Mouse (Mus musculus) kidney, postnatal 0 days (tissue): Measurements from ENCODE around the gene Lrch1. TPM values are rescaled to one million over a fixed set of nuclear protein-coding genes. Genes with fewer than 3 reads are reported as not detected.

Source experiments
- ATAC-seq: fragments of 200-750 bp; cut with Nextera tagmentation; replicated peaks from 2 replicates; pipeline ENCODE4 v1.8.0; 2017; ENCODE audit warnings: low read depth, moderate number of reproducible peaks, moderate TSS enrichment, moderate library complexity; ENCODE audit not compliant: low FRiP score
- DNase-seq: peaks from one replicate; pipeline ENCODE4 v3.0.0-alpha.2; 2016; ENCODE audit warnings: low spot score
- H3K27ac ChIP-seq: fragments of 300-500 bp; sonication (generic); 2 replicates; pipeline ENCODE4 v1.5.1; 2014; ENCODE audit warnings: mild to moderate bottlenecking
- H3K27me3 ChIP-seq: fragments of 300-500 bp; sonication (generic); 2 replicates; pipeline ENCODE4 v1.6.1; 2014; ENCODE audit warnings: low read length, mixed read lengths; ENCODE audit not compliant: insufficient read depth
- H3K36me3 ChIP-seq: fragments of 300-500 bp; sonication (generic); 2 replicates; pipeline ENCODE4 v1.6.1; 2014; ENCODE audit warnings: low read length, mixed read lengths; ENCODE audit not compliant: insufficient read depth
- H3K4me1 ChIP-seq: fragments of 300-500 bp; sonication (generic); replicated peaks from 2 replicates; pipeline ENCODE4 v1.6.1; 2014; ENCODE audit warnings: antibody characterized with exemption, low read length, mixed read lengths; ENCODE audit not compliant: insufficient read depth
- H3K4me2 ChIP-seq: fragments of 300-500 bp; sonication (generic); 2 replicates; pipeline ENCODE4 v1.6.1; 2014; ENCODE audit warnings: mild to moderate bottlenecking, low read length, moderate library complexity, mixed read lengths
- H3K4me3 ChIP-seq: fragments of 300-500 bp; sonication (generic); replicated peaks from 2 replicates; pipeline ENCODE4 v1.5.1; 2014; ENCODE audit warnings: low read depth, low read length
- H3K9ac ChIP-seq: fragments of 300-500 bp; sonication (generic); 2 replicates; pipeline ENCODE4 v1.6.1; 2014; ENCODE audit warnings: low read depth, low read length
- H3K9me3 ChIP-seq: fragments of 300-500 bp; sonication (generic); replicated peaks from 2 replicates; pipeline ENCODE4 v1.6.1; 2016; ENCODE audit warnings: low read length, inconsistent platforms, mixed read lengths
- CTCF ChIP-seq: IDR thresholded peaks from 2 replicates; pipeline ENCODE4 v1.5.1; 2016; ENCODE audit warnings: antibody characterized with exemption, low read depth, mild to moderate bottlenecking, moderate library complexity
- WGBS: fragments of 180-500 bp; shearing (Covaris S2); extraction: QIAGEN DNeasy Blood & Tissue Kit; methylation state at CpG from one replicate; pipeline ENCODE4 v1.1.7; 2014; 5-methylcytosine and 5-hydroxymethylcytosine counted together
- polyA plus RNA-seq: library from polyadenylated mRNA; unstranded; fragments of >200 nt; fragmentation: Nextera tagmentation; extraction: Ambion mirVana; gene quantifications from 2 replicates; pipeline ENCODE4 v1.2.1, GENCODE M21; 2015

Gene Lrch1
- polyA plus RNA-seq, result 16.1 and 16.3 TPM in 2 replicates

DNA sequence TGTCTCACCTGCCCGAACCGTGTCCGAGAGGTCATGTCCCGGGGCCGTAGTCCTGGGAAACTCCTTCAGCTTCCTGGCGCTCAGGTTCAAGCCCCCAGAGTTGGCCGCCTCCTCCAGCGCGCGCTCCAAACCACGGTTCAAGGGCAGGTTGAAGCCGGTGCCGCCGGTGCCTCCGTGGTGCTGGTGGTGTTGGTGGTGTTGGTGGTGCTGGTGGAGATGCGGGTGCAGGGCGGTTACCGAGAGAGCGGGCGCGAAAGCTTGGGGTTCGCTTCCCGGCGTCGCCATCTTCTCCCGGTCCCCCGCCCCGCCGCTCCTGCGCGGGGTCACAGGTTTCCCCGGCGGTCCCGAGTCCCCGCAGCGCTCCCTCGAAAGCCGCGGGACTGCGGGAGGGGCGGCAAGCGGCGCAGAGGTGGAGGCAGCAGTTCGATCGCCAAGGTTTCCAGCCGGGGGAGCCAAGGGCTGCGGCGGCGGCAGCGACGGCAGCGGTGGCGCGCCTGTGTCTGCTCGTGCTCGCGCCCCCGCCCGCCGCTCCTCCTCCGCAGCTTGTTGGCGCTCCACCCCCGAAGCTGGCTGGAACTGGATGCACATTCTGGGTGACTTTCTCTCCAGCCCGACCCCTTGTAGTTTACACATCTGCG is at the start of gene Lrch1:
TSS of gene Lrch1 (minus strand) at position 501 of the 638 bp plus-strand sequence.
- Histone ChIP-seq H3K4me1 (peaks cover 13% of the 10 kb centered on the region), H3K27ac (peak within 1 kb of the TSS; percentile 93), H3K27me3 (no peaks in the 10 kb centered on the region), H3K9me3 (no peaks in the 10 kb centered on the region), H3K36me3 (no peaks in the 10 kb centered on the region), H3K9ac (peak within 1 kb of the TSS; percentile 78), H3K4me3 (peak within 1 kb of the TSS; percentile 94), H3K4me2 (peak within 1 kb of the TSS; percentile 74)
- WGBS, result under 1% methylated on average over 61 of the region's 65 CpGs
- DNase-seq, result peak; percentile 95
- ATAC-seq, result peak; percentile 63
- TF ChIP-seq CTCF, result peak; percentile 28; the same call in 1 of the 2 replicates

DNA sequence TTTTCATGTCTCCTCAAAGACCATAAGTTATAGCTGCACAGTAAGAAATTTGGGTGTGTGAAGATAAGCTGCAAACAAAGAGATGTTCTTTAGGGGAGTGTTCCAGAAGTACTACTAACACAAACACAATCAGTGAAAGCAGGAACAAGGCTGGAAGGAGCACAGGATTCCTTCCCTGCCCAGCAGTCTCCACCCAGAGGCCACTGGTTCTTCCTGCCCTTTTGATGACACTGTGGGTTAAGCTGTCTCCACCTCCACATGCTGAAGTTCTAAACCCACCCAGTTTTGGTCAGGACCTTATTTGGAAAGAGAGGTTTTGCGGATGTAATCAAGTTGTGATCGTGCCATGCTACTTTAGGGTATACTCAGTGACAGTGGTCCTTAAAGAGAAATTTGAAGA is 49.4 kb upstream of the Lrch1 start:
- WGBS, result 93% methylated on average over 2 of the region's 2 CpGs

DNA sequence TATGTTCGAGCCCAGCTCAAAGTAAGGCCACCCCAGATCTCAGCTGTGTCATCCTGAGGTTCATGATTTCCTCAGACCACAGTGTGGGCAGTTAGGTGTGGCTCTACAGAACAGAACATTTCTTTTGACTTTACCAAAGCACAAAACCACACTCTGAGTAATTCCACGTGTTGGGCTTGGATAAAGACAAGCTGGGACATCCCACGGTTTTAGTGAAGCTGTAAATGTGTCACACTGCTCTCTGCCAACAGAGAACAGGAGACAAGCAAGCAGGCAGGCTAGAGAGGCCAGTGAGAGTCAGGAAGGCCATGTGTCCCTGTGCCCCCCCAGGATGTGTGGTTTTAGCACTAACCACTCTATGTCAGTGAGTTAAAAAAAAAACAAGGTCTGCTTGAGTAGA is 48.9 kb upstream of the Lrch1 start:
- H3K9me3 ChIP-seq, result no peaks in the 10 kb centered on the region
- H3K27me3 ChIP-seq, result no peaks in the 10 kb centered on the region
- ATAC-seq, result no peak
- H3K36me3 ChIP-seq, result no peaks in the 10 kb centered on the region
- no peak for DNase-seq
- TF ChIP-seq CTCF, result no peak
- no peak overlapping the region for H3K27ac ChIP-seq
- no peak overlapping the region for H3K9ac ChIP-seq
- 32% methylated on average over 3 of the region's 3 CpGs for WGBS
- no peaks in the 10 kb centered on the region for H3K4me1 ChIP-seq
- H3K4me2 ChIP-seq, result no peak overlapping the region
- no peak overlapping the region for H3K4me3 ChIP-seq

More for the DNA sequence above, 49.4 kb upstream of the Lrch1 start:
- ATAC-seq (no peak), DNase-seq (no peak)
- H3K4me2 ChIP-seq, result no peak overlapping the region
- no peak overlapping the region for H3K4me3 ChIP-seq
- no peaks in the 10 kb centered on the region for H3K27me3 ChIP-seq
- H3K36me3 ChIP-seq, result no peaks in the 10 kb centered on the region
- no peak overlapping the region for H3K9ac ChIP-seq
- no peak for TF ChIP-seq CTCF
- H3K27ac ChIP-seq, result no peak overlapping the region
- H3K9me3 ChIP-seq, result no peaks in the 10 kb centered on the region
- H3K4me1 ChIP-seq, result no peaks in the 10 kb centered on the region

DNA sequence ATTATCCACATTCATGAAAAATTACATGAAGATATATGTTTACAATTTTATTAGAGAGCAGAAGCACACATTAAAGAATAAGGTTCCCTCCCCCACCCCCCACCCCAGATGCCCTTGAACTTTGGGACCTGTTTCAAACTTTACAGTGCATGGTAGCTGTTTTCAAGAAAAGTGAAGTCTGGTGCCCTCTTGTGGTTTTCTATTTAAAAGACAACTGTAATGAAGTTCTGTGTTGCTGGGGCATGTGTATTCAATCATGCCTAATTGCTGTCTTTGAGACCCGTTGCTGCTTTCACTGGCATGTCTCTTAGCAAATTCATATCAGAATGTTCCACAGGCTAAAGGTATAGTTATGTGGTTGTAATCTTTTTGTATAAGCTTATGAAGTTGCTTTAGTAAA is 42.8 kb upstream of the Lrch1 start:
- H3K4me3 ChIP-seq, result no peak overlapping the region
- H3K36me3 ChIP-seq, result no peaks in the 10 kb centered on the region
- no peak overlapping the region for H3K27ac ChIP-seq
- 3% methylated on average over 1 of the region's 1 CpGs for WGBS
- no peaks in the 10 kb centered on the region for H3K27me3 ChIP-seq
- no peak for ATAC-seq
- no peaks in the 10 kb centered on the region for H3K9me3 ChIP-seq
- DNase-seq, result peak; percentile 89
- H3K9ac ChIP-seq, result no peak overlapping the region
- no peak overlapping the region for H3K4me2 ChIP-seq
- peak; percentile 80 for TF ChIP-seq CTCF
- H3K4me1 ChIP-seq, result no peaks in the 10 kb centered on the region

DNA sequence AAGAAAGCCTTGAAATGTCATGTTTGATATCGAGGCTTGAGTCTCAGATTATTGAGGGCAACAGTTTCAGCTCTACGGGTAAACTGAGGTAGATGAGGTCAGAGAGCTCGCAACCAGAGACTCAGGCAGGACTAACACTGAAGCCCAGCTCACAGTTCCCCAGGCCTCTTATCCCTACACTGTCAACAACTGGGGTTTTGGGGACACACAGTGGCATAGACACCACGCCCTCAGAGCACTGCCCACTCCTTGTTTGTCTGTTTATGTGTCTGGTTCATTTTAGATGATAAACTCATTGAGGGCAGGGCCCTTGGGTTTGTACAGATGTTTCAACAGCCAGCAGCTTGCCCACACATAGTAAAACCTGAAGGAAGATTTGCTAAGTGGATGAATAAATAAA is 42.2 kb upstream of the Lrch1 start:
- no peak for DNase-seq
- no peaks in the 10 kb centered on the region for H3K9me3 ChIP-seq
- H3K4me1 ChIP-seq, result no peaks in the 10 kb centered on the region
- no peaks in the 10 kb centered on the region for H3K36me3 ChIP-seq
- TF ChIP-seq CTCF, result no peak
- 86% methylated on average over 4 of the region's 4 CpGs for WGBS
- no peaks in the 10 kb centered on the region for H3K27me3 ChIP-seq
- H3K4me3 ChIP-seq, result no peak overlapping the region
- no peak for ATAC-seq
- no peak overlapping the region for H3K4me2 ChIP-seq
- no peak overlapping the region for H3K9ac ChIP-seq
- H3K27ac ChIP-seq, result no peak overlapping the region

DNA sequence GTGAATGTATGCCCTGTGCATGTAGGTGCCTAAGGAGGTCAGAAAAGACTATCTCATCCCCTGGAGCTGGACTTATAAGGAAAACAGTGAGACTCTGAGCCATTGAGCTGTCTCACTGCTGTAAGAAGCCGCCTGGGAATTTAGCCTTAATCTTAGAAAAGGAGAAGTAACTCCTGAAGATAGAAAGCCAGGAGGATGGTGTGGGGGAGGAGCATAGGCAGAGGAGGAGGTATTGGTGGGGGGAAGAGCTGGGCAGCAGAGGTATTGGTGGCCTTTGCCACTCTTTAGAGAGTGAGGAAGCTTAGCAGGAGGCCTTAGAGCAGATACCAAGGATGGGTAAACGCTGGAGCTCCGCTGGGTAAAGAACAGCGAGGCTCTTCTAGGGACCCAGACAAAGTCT is 41.6 kb upstream of the Lrch1 start:
- no peaks in the 10 kb centered on the region for H3K4me1 ChIP-seq

DNA sequence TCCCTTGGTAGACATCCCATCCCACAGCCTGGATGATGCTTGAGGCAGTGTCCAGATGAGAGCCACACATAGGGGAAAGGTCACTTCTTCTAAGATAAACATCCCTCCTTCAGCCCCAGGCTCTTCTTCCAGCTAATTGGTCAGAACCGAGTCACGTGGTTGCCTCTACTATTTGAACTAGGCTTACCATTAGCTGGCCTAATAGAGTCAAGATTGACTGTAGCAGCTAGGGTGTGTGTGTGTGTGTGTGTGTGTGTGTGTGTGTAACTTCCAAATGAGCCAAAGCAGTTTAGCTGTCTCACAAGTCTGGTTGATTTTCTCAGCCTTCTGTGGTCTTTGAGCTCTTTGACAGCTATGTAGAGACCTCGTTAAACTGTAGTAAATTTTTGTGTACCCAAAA is 38.9 kb upstream of the Lrch1 start:
- H3K9ac ChIP-seq, result no peak overlapping the region
- no peak overlapping the region for H3K27ac ChIP-seq
- no peak for ATAC-seq
- no peak overlapping the region for H3K4me2 ChIP-seq
- no peaks in the 10 kb centered on the region for H3K36me3 ChIP-seq
- no peaks in the 10 kb centered on the region for H3K27me3 ChIP-seq
- no peak for TF ChIP-seq CTCF
- 77% methylated on average over 3 of the region's 3 CpGs for WGBS
- no peaks in the 10 kb centered on the region for H3K9me3 ChIP-seq
- H3K4me1 ChIP-seq, result no peaks in the 10 kb centered on the region
- no peak for DNase-seq
- H3K4me3 ChIP-seq, result no peak overlapping the region

More for the DNA sequence above, 41.6 kb upstream of the Lrch1 start:
- Histone ChIP-seq H3K9ac (no peak overlapping the region), H3K4me3 (no peak overlapping the region), H3K4me2 (no peak overlapping the region), H3K9me3 (no peaks in the 10 kb centered on the region), H3K36me3 (no peaks in the 10 kb centered on the region), H3K27ac (no peak overlapping the region), H3K27me3 (no peaks in the 10 kb centered on the region)
- WGBS, result 62% methylated on average over 4 of the region's 4 CpGs
- DNase-seq (no peak), ATAC-seq (no peak)
- no peak for TF ChIP-seq CTCF
